Mouse (Mus musculus): ENCODE measurements at regions not wholly inside any gene's neighbourhood (a gene's known extent, or its start where the extent isn't known, plus 50 kb on each side); places are given as distances from the start of the nearest gene placed in this dataset.
"Not testable (repeated sequence)": the region's sequence is repeated elsewhere in the genome, so short reads cannot be mapped to it uniquely, and the experiment has no call there.

- not testable (repeated sequence) for ATAC-seq (ENCODE audit: insufficient read depth, low FRiP score); H3K36me3 ChIP-seq (ENCODE audit: control insufficient read depth, insufficient read depth, low read length); H3K4me3 ChIP-seq (replicated peaks; ENCODE audit: low read length); H3K9ac ChIP-seq (ENCODE audit: low read length); H3K27ac ChIP-seq (ENCODE audit: low read length); H3K4me1 ChIP-seq (ENCODE audit: control insufficient read depth, insufficient read depth, low read length); H3K9me3 ChIP-seq (replicated peaks; ENCODE audit: control insufficient read depth, low read length); H3K4me2 ChIP-seq (ENCODE audit: low read depth, low read length); H3K27me3 ChIP-seq (ENCODE audit: control insufficient read depth, insufficient read depth, low read length)
- WGBS: 66% methylated on average over 3 of the region's 3 CpGs
Observed at GRCm38 (mm10) chr14:53109732-53110131, 614.2 kb upstream of the Olfr1507 start.

GRCm38 (mm10) chr14:53101362-53101761 is 605.8 kb upstream of the Olfr1507 start:
- not testable (repeated sequence) for H3K27ac ChIP-seq (ENCODE audit: low read length); H3K4me1 ChIP-seq (ENCODE audit: control insufficient read depth, insufficient read depth, low read length); H3K27me3 ChIP-seq (ENCODE audit: control insufficient read depth, insufficient read depth, low read length); H3K4me3 ChIP-seq (replicated peaks; ENCODE audit: low read length); H3K9ac ChIP-seq (ENCODE audit: low read length); H3K4me2 ChIP-seq (ENCODE audit: low read depth, low read length); H3K36me3 ChIP-seq (ENCODE audit: control insufficient read depth, insufficient read depth, low read length); H3K9me3 ChIP-seq (replicated peaks; ENCODE audit: control insufficient read depth, low read length); ATAC-seq (ENCODE audit: insufficient read depth, low FRiP score)
- 30% methylated on average over 5 of the region's 5 CpGs for WGBS

DNA sequence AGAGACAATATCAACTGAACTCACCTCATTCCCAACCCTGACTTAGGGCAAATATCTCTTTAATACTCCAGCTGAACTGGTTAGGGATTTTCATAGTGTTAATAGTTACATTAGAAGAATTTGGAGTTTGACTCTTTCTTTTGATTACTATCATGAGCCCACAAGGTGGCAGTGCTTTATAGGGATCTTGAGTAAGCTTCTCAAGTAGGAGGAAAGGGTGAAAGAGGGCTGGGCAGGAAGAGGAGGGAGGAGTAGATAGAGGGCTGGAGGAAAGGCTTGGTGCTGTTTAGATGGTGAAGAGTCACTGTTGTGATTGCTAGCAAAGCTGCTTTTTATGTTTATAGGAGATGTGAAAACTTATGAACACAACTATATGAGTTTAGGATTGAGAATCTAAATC is 595.4 kb upstream of the Olfr1507 start:
- H3K27ac ChIP-seq (ENCODE audit: low read length); H3K4me3 ChIP-seq (replicated peaks; ENCODE audit: low read length); H3K9ac ChIP-seq (ENCODE audit: low read length); H3K4me2 ChIP-seq (ENCODE audit: low read depth, low read length); H3K27me3 ChIP-seq (ENCODE audit: control insufficient read depth, insufficient read depth, low read length); ATAC-seq (ENCODE audit: insufficient read depth, low FRiP score); H3K36me3 ChIP-seq (ENCODE audit: control insufficient read depth, insufficient read depth, low read length); H3K4me1 ChIP-seq (ENCODE audit: control insufficient read depth, insufficient read depth, low read length); H3K9me3 ChIP-seq (replicated peaks; ENCODE audit: control insufficient read depth, low read length): not testable (repeated sequence)

- H3K27ac ChIP-seq (ENCODE audit: low read length): not testable (repeated sequence)
- WGBS: 64% methylated on average over 4 of the region's 4 CpGs
Observed at GRCm38 (mm10) chr14:53081853-53082252, 586.3 kb upstream of the Olfr1507 start.

DNA sequence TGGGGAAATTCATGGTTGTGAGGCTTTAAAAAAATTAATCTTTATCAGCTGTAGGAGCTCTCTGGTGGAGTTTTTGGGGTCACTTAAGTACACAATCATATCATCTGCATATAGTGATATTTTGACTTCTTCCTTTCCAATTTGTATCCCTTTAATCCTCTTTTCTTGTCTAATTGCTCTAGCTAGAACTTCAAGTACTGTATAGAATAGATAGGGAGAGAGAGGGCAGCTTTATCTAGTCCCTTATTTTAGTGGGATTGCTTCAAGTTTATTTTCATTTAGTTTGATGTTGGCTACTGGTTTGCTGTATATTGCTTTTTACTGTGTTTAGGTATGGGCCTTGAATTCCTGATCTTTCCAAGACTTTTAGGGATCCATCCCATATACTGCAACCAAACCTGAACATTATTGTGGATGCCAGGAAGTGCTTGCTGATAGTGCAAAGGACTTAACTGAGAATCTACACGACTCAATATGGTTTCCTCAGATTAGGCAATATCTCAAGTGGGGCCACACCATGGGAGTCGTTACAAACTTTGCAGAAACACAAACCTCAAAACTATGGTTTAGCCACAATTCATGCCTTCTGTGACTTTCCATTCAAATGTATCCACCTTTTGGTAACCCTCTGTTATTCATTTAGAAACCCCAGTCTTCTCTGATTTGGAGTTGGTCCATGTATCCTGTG is 585.6 kb upstream of the Olfr1507 start:
- H3K36me3 ChIP-seq (ENCODE audit: control insufficient read depth, insufficient read depth, low read length); H3K9ac ChIP-seq (ENCODE audit: low read length); H3K4me3 ChIP-seq (replicated peaks; ENCODE audit: low read length); ATAC-seq (ENCODE audit: insufficient read depth, low FRiP score); H3K27ac ChIP-seq (ENCODE audit: low read length); H3K4me2 ChIP-seq (ENCODE audit: low read depth, low read length); H3K27me3 ChIP-seq (ENCODE audit: control insufficient read depth, insufficient read depth, low read length); H3K4me1 ChIP-seq (ENCODE audit: control insufficient read depth, insufficient read depth, low read length); H3K9me3 ChIP-seq (replicated peaks; ENCODE audit: control insufficient read depth, low read length): not testable (repeated sequence)
- no CpG with 5 or more reads among the region's 2 CpGs for WGBS

More at GRCm38 (mm10) chr14:53081853-53082252, 586.3 kb upstream of the Olfr1507 start:
- not testable (repeated sequence) for H3K4me1 ChIP-seq (ENCODE audit: control insufficient read depth, insufficient read depth, low read length); H3K4me2 ChIP-seq (ENCODE audit: low read depth, low read length); H3K9me3 ChIP-seq (replicated peaks; ENCODE audit: control insufficient read depth, low read length); H3K9ac ChIP-seq (ENCODE audit: low read length); H3K4me3 ChIP-seq (replicated peaks; ENCODE audit: low read length); H3K36me3 ChIP-seq (ENCODE audit: control insufficient read depth, insufficient read depth, low read length); H3K27me3 ChIP-seq (ENCODE audit: control insufficient read depth, insufficient read depth, low read length); ATAC-seq (ENCODE audit: insufficient read depth, low FRiP score)

GRCm38 (mm10) chr14:53080556-53080955 is 585.0 kb upstream of the Olfr1507 start:
- ATAC-seq (ENCODE audit: insufficient read depth, low FRiP score); H3K9me3 ChIP-seq (replicated peaks; ENCODE audit: control insufficient read depth, low read length); H3K27ac ChIP-seq (ENCODE audit: low read length); H3K9ac ChIP-seq (ENCODE audit: low read length); H3K27me3 ChIP-seq (ENCODE audit: control insufficient read depth, insufficient read depth, low read length); H3K36me3 ChIP-seq (ENCODE audit: control insufficient read depth, insufficient read depth, low read length); H3K4me1 ChIP-seq (ENCODE audit: control insufficient read depth, insufficient read depth, low read length); H3K4me2 ChIP-seq (ENCODE audit: low read depth, low read length); H3K4me3 ChIP-seq (replicated peaks; ENCODE audit: low read length): not testable (repeated sequence)
- 75% methylated on average over 3 of the region's 3 CpGs for WGBS

DNA sequence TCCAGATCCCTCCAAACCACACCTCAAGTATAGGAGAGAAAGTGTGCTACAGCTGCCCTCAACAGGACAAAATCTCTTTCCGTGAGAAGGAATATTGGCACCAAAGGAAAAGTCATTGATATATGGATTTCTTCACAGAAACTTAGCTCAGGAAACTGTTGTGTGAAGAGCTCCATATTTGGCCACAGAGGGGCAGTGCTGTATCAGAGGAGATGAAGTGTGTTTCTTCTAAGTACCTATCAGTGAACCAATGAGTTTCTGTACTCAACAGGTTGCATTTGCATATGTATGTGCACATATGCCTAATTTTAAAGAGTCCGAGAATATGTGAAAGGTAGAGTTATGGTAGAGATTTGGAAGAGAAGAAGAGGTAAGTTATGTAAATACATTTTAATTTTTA is 580.4 kb upstream of the Olfr1507 start:
- not testable (repeated sequence) for H3K9ac ChIP-seq (ENCODE audit: low read length); ATAC-seq (ENCODE audit: insufficient read depth, low FRiP score); H3K36me3 ChIP-seq (ENCODE audit: control insufficient read depth, insufficient read depth, low read length); H3K9me3 ChIP-seq (replicated peaks; ENCODE audit: control insufficient read depth, low read length); H3K4me2 ChIP-seq (ENCODE audit: low read depth, low read length); H3K4me1 ChIP-seq (ENCODE audit: control insufficient read depth, insufficient read depth, low read length); H3K27me3 ChIP-seq (ENCODE audit: control insufficient read depth, insufficient read depth, low read length); H3K27ac ChIP-seq (ENCODE audit: low read length); H3K4me3 ChIP-seq (replicated peaks; ENCODE audit: low read length)
- 58% methylated on average over 2 of the region's 2 CpGs for WGBS

DNA sequence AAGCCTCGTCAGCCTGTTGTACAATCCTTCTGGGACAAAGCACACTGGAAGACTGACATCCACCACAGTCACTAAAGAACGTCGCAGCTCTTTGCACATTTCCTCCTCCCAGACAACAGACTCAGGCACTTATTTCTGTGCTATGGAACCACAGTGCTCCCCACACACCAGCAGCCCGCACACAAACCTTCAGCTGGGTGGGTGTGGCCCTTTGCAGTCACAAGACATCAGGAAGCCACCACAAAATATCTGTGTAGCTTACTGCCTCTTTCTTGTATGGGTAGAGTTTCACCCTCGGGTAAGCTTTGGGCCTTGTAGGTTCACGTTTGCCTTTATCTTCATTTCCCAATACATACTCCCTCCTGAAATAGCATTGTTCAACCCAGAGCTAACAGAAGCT is 577.6 kb upstream of the Olfr1507 start:
- not testable (repeated sequence) for H3K36me3 ChIP-seq (ENCODE audit: control insufficient read depth, insufficient read depth, low read length); H3K27me3 ChIP-seq (ENCODE audit: control insufficient read depth, insufficient read depth, low read length); H3K4me1 ChIP-seq (ENCODE audit: control insufficient read depth, insufficient read depth, low read length); H3K9me3 ChIP-seq (replicated peaks; ENCODE audit: control insufficient read depth, low read length); ATAC-seq (ENCODE audit: insufficient read depth, low FRiP score); H3K9ac ChIP-seq (ENCODE audit: low read length); H3K4me2 ChIP-seq (ENCODE audit: low read depth, low read length); H3K27ac ChIP-seq (ENCODE audit: low read length); H3K4me3 ChIP-seq (replicated peaks; ENCODE audit: low read length)
- WGBS: 67% methylated on average over 6 of the region's 6 CpGs

- H3K4me3 ChIP-seq (replicated peaks; ENCODE audit: low read length); H3K4me2 ChIP-seq (ENCODE audit: low read depth, low read length); H3K9me3 ChIP-seq (replicated peaks; ENCODE audit: control insufficient read depth, low read length); H3K9ac ChIP-seq (ENCODE audit: low read length); H3K4me1 ChIP-seq (ENCODE audit: control insufficient read depth, insufficient read depth, low read length); H3K36me3 ChIP-seq (ENCODE audit: control insufficient read depth, insufficient read depth, low read length); H3K27ac ChIP-seq (ENCODE audit: low read length); H3K27me3 ChIP-seq (ENCODE audit: control insufficient read depth, insufficient read depth, low read length); ATAC-seq (ENCODE audit: insufficient read depth, low FRiP score): not testable (repeated sequence)
- WGBS: no CpG with 5 or more reads among the region's 1 CpGs
Observed at GRCm38 (mm10) chr14:53072502-53072901, 577.0 kb upstream of the Olfr1507 start.

DNA sequence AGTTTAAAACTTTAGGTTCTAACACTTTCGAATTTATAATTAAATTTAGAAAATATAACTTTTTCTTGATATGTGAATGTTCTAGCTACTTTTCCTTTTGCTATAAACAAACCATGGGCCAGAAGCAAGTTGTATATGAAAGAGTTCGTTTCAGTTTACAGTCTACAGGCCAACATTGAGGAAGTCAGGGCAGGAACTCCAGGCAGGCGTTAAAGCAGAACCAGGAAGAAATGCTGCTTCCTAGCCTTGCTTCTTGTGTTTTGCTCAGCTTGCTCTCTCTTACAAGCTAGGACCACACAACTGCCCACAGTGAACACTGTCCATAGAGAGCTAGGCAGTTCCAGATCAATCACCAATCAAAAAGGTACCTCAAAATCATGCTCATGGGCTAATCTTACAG is 558.9 kb upstream of the Olfr1507 start:
- not testable (repeated sequence) for ATAC-seq (ENCODE audit: insufficient read depth, low FRiP score); H3K9ac ChIP-seq (ENCODE audit: low read length); H3K36me3 ChIP-seq (ENCODE audit: control insufficient read depth, insufficient read depth, low read length); H3K27ac ChIP-seq (ENCODE audit: low read length); H3K4me3 ChIP-seq (replicated peaks; ENCODE audit: low read length); H3K4me2 ChIP-seq (ENCODE audit: low read depth, low read length); H3K27me3 ChIP-seq (ENCODE audit: control insufficient read depth, insufficient read depth, low read length); H3K9me3 ChIP-seq (replicated peaks; ENCODE audit: control insufficient read depth, low read length); H3K4me1 ChIP-seq (ENCODE audit: control insufficient read depth, insufficient read depth, low read length)
- WGBS: 52% methylated on average over 2 of the region's 3 CpGs

Data from stomach, embryonic 16.5 days (tissue).